8 mouse cellular contexts compared by ENCODE assay signal in the genomic region with DNA sequence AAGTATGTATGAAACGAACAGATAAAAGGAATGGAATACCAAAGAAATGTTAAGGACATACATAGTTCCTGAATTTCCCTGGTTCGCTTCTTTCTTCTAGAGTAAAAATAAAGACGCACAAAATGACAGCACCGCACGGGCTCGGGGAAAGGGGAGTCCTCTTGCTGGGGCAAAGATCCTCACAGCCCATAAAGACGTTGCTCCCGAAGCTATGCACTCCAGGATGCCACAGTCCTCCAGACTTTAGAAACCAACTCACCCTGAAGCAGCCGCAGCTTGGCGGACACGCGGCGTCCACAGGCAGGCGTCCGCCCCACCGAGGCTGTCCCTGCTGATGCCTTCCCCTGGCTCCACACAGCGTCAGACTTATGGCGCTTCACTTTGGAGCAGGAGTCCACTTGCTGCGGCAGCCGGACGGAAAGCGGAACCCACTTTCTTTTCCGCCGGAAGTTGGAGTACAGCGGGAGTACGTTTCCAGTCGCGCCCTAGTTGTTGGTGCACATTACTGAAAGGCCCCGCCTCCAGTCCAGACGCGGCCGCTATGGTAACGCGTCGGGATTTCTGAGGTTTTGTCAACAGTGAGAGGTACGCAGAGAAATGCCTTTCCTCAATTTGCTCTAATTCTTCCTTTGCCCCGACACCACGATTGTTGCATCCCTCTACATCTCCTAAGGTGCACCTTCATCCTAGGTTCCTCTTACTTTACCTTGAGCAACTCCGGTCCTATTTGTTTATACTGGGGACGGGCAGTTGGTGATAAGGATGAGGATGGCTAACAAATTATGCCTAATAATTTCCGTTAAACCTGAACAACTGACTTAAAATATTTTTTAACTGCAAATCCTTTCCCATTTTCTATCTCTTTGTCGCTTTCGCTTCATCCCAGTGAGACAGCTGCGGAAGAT. TPM values are rescaled to one million over a fixed set of nuclear protein-coding genes. Genes with fewer than 3 reads are reported as not detected.
DNase-seq lines count a peak whose midpoint lies in the region; ATAC-seq lines count a peak whose summit lies in the region.

A gene (minus strand): TSS at position 715 of the 905 bp plus-strand sequence.

- intact Hi-C loops in gastrocnemius, postnatal 14 days (cut with DNase I; ENCODE audit: low total_unique reads), result no loop called here
- intact Hi-C loops in left cerebral cortex, postnatal 10 days (cut with DNase I), result no loop called here

- ATAC-seq in inflammation-experienced regulatory T-cells, adult 6 months, result peak; percentile 97
- ATAC-seq in megakaryocyte-erythroid progenitor cell, adult 5-6 weeks (replicated peaks; ENCODE audit: low FRiP score, low TSS enrichment, poor library complexity, severe bottlenecking), result peak; percentile 99

- peak; percentile 91 to 97 for DNase-seq in adrenal gland, adult (ENCODE audit: inconsistent age in 2 of 2, low spot score in 1 of 2)
- peak; percentile 96 for DNase-seq in embryo, embryonic 10.5 days (ENCODE audit: low spot score)
- DNase-seq in gastrocnemius, postnatal 14 days, result peak; percentile 85
- DNase-seq in left cerebral cortex, postnatal 10 days (ENCODE audit: extremely low spot score in 1 of 2, low spot score in 2 of 2), result peak; percentile 93
- peak; percentile 89 for DNase-seq in right cerebral cortex, postnatal 25 days
- DNase-seq in urinary bladder, postnatal 4 days (ENCODE audit: low spot score in 2 of 2), result peak; percentile 84 to 90

RNA-seq across cellular contexts. Expression of the gene that starts here (rescaled TPM):
- total RNA-seq in gastrocnemius, postnatal 14 days (2021), result 1 to 10 TPM; 7.4 to 9.0 TPM
- polyA plus RNA-seq in inflammation-experienced regulatory T-cells, adult 6 months (2017; shearing (Covaris generic)), result 10 to 100 TPM; 32.9 to 39.3 (median 37.0) TPM
- total RNA-seq in left cerebral cortex, postnatal 10 days (2021), result 10 to 100 TPM; 21.1 to 22.6 TPM
- 29.7 and 30.4 TPM in 2 replicates for total RNA-seq in megakaryocyte-erythroid progenitor cell, adult 5-6 weeks (2014; fragmentation: Nextera tagmentation)
- total RNA-seq in megakaryocyte-erythroid progenitor cell, adult 5-6 weeks (2017), result 26.5 and 28.6 TPM in 2 replicates

Comparison
In these comparisons a context has a peak if more than half of its experiments do, and no peak if none do; other contexts are left out.
1. Peak in every context shown above with its lines: DNase-seq and ATAC-seq.